Mouse (Mus musculus): ENCODE data around the gene Tmcc3.

Gene Tmcc3

DNA sequence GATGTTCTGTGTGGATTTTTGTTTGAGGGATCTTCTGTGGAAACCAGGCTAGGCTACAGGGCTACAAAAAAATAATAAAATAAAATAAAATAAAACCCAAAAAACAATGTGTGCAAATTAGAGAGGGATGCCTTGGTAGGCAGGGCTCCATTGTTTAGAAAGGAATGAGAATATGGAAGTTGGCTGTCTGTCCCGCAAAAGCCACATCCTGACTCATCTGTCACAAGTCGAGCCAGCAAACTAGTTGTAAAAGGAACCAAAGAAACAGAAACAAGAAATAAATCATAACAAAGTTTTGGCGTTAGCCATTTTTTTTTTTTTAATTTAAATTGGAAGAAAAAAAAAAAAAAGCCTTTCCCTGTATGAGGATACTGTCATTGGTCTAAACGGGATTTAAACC is 105.9 kb downstream of the Tmcc3 start:
- DNase-seq = no peak

DNA sequence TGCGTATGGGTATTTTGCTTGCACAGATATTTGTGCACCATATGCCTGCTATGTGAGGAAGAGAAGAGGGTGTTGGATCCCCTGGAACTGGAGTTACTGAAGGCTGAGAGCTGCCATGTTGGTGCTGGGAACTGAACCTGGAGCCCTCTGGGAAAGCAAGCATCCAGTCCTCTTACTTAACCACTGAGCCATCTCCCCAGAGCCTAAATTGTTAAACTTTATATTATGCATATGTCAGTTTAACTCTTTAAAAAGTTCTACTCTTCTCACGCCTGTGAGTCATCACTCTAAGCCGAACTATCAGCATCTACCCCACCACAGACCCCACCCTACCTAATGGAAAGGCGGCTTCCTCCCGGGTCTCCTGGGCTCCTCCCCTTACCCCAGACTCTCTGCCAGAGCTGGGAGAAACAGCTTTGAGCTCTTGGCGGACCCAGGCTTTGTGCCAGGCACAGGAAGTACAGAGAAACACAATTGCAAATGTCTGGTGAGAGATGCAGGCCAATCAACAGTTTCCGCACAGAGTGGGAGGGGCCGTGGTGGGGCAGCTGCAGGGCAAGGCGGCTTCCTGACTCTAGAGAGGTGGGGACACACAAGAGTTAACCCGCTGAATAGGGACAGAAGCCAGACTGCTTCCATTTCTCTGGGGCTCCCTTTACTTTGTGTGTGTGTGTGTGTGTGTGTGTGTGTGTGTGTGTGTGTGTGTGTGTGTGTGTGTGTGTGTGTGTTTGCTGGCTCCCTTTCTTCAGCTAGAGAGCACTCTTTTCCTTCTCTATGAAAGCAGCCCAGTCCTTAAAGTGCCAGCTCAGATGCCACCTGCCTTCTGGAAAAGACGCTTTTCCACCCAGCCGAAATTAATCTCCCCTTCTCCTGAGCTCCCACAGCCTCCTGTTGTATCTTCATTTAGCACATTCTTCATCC is 114.5 kb downstream of the Tmcc3 start:
- peak; percentile 57 to 76 for DNase-seq

DNA sequence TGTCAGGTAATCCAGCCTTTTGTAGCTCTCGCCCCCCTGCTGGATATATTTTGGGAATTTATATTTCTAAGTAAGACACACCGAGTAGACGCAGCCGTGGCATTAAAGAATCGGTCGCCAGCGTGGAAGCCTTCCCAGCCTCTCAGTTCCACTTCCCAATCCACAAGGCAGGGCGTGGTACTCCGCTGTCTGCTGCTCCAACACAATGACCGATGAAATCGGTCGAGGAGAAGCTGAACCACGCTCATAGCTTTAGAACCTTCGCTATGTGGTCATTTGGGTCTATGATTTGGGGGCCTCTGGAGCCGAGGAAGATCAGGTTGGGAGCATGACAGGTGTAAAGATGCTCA is 115.1 kb downstream of the Tmcc3 start:
- DNase-seq = no peak

DNA sequence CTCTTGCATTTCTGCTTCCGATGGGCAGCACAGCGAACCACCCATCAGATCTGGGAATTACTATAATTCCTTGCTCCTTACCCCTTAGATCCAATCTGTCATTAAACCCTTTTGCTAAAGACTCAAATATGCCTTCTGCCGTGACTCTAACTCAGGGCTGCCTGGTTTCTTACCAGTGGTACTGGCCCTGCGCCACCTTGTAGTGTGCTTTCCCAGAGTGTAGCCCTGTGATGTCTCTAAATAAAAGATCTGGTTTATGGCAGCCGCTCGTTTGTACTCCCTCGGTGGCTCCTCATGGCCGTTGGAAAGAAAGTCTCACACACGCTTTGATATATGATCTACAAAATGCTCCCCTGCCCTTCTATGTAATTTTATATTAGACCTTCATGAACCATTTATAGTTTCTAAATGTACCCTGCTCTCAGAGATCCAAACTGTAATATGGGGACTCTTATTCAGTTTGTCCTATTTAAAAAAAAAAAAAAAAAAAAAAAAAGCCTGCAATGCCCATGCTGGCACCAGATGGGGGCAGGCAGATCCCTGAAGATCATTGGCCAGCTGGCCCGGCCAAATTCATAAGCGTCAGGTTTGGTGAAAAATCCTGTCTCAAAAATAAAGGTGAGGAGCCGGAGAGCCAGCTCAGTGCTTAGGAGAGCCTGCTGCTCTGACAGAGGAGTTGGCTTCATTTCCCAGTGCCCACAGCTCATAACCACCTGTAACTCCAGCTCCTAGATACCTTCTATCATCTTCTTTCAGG is 116.6 kb downstream of the Tmcc3 start:
- DNase-seq = peak; percentile 68 to 76

DNA sequence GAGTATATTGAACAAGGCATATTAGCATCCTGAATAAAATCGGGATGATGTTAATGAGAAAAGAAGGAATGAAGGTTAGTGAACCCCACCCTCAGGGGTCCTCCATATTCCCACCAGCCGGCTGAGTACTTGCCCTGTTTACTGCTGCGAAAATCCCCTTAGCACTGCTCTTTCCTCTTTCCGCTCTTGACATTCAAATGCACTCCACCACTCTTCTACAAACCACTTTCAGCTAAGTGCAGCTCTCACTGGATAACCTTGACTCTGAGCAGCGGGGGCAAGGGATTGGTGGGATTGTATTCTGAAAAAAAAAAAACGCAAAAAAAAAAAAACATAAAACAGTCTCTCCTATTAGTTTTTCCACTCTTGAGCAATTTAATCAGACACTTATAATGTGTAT is 118.8 kb downstream of the Tmcc3 start:
- no peak for DNase-seq

DNA sequence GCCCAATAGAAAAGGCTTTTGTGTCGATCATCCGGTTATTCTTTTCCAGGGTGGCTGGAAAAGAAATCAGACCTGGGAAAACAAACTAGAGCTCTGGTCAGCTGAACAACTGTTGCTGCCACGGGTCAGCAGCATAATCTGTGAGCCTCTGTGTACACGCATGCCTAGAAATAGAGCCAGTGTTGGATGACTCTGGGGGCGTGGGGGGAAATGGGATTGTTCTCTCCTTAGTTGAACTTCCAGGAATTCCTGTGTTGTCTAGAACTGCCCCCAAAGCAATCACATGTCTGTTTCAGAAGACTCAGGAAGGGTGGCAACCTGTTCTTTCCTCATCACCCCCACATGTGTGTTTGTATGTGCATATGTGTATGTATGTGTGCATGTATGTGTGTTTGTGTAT is 121.2 kb downstream of the Tmcc3 start:
- no peak for DNase-seq

DNA sequence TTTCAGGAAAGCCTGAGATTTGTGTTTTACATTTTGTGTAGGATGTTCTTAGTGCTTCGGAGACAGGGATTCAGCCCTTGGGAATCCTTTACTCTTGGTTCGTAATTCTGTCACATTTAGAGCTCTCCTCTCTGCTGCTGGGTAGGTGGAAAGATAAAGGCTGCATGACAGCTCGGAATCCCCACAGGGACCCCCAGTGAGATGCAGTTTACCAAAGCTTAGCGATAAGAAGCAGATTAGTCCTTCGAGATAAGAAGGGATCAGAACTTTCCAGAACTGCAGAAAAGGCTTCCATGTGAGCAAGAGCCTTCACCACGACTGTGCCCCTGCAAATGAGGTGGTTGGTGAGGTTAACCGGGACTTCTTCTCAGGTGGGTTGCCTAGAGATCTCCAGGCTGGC is 122.2 kb downstream of the Tmcc3 start:
- no peak for DNase-seq

DNA sequence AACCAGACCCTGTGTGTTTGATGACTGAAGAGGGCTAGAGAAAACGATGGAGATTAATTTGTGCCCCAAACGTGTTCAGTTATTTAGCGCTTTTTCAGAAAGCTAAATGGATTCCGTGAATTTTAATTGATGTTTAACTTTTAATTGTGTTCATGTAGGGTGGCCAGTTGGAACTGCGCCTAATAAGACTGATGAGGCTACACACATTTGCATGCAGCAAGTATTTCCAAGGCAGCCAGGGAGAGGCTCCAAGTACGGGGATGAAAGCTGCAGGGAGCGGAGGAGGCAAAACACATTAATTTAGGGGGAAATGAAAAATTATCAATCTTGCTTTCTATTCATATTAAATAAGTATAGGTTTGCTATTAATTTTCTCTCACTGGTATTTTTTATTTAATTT is 131.0 kb downstream of the Tmcc3 start:
- peak in 1 of 2 experiments; percentile 15 for DNase-seq

DNA sequence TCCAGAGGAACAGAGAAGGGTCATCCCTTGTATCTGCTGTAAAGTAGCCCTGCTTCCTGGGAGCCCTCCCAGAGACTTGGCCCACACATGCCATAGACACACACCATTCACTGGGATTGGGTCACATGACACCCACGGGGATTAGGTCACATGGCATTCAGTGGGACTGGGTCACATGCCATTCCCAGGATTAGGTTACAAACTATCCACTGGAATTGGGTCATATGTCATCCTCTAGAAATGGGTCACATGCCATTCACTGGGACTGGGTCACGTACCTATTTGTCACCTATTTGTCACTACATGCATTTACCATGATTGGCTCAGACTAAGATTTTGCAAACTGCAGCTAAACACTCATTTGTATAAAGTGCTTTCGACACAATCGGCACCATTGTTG is 131.7 kb downstream of the Tmcc3 start:
- DNase-seq = no peak

DNA sequence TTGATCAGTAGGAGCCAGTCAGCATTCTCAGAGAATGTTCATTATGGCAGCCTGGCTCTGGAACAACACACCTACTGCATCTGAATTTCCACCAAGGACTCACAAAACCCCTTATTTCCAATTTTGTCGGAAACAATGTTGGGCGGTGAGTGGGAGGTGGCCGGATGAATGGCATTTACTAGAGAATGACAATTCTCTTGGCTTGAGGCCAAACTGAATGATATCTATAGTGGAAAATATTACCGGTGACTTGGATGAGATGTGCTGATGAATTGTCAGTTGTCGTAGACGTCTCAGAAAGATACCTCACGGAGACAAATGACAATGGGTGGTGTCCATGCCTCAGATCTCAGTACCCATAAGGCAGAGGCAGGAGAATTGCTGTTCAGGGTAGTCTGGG is 133.4 kb downstream of the Tmcc3 start:
- no peak for DNase-seq

DNA sequence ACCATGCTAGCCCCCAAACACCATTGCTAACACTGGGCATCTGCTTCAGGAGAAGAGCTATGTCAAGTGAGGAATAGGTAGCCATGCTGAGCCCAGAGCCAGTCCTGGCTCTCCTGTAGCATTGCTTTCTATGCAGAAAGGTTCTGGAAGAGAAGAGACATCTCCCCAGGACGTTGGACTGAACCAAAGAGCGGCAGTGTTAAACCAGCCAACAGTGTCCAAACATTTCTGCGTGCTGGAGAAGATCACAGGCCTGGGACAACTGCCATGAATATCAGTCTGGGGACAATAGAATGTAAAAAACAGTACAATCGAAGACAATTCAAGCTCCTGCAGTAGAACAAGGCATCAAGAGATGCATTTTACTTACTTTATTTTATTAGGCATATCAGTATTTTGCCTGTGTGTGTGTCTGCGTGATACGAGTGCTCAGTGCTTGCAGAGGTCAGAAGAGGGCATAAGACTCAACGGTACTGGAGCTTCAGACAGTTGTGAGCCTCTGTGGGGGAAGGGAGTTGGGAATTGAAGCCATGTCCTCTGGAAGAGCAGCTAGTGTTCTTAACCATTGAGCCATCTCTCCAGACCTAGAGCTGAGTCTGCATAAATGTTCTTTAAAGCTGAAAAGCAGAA is 134.7 kb downstream of the Tmcc3 start:
- peak; percentile 55 to 75 for DNase-seq

DNA sequence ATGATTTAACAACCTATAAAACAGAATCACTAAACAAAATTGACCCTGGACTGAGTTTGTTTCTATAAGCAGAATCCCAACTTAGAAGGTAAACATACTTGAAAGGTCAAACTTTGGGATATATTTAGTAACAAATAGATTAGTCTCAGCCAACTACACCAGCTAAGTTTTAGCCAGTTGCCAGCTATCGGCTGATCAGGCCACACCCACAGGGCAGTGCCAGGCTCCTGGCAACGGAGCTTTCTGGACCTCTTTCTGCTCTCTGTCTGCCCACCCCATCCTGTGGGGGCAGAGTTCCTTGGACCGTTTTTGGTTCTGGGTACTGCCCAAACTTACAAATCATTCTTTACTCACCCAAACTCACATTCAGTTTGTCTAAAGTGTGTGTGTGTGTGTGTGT is 137.9 kb downstream of the Tmcc3 start:
- peak; percentile 19 to 24 for DNase-seq

DNA sequence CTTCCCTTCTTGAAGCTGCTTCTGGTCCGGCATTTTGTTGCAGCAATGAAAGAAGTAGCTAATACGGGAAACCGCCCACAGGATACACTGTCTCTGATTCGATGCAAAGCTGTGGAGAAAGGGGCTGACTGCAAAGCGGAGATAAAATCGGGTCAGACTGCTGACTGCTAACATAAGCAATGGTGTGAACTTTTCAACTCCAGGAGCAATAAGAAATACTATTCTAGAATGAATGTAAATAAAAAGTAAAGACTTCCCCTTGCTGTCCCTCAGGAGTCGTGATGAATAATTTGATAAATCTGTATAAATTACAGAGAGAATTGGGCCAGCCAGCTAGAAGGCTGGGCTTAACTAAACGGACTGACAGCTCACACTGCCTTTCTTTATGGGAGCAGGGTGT is 139.0 kb downstream of the Tmcc3 start:
- no peak for DNase-seq

DNA sequence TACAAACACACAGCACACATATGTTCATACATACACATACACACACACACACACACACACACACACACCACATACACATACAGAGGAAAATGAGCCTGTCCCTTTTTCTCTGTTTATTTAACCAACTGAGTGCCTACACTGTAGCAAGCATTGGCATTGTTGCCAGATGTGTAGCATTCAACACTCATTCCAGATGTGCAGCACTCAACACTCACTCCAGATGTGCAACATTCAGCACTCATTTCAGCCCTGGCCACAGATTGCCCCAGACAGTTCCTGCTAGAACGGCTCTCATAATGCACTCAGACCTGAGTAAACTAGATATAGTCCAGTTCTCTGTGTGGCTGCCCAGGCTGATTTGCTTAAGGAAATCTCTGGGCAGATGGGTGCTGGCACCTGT is 145.7 kb downstream of the Tmcc3 start:
- DNase-seq = no peak

DNA sequence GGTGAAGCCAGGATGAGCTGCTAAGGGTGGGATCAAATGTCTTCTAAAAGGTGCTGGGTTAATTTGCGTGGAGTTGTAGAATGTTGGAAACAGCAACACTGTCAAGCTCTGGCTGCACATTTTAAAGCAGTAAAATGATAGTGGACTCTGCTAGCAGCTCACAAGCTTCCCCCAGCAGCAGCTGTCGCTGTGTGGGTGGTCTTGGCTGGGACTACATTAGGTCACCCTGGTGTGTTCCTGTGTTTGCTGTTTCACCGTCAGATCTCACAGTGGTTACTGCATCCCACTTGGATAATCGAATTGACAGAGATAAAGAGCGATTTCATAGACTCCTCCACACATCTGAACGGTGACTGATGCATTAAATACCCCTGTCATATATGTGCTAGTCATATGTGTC is 146.9 kb downstream of the Tmcc3 start:
- DNase-seq = peak in 1 of 2 experiments; percentile 23

DNA sequence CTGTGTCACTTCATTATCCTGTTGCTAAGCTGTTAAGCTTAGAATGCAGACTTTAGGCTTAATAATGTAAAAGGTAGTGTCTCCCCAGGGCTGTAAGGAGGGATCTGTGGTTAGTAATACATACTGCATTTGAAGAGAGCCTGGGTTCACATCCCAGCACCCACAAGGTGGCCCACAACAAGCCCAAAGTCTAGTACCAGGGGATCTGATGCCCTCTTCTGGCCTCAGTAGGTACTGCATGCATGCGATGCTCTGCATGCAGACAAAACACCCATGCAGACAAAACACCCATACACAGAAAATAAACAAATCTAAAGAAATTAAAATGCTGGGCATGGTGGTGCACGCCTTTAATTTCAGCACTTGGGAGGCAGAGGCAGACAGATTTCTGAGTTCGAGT is 149.6 kb downstream of the Tmcc3 start:
- DNase-seq = peak in 1 of 2 experiments; percentile 48

DNA sequence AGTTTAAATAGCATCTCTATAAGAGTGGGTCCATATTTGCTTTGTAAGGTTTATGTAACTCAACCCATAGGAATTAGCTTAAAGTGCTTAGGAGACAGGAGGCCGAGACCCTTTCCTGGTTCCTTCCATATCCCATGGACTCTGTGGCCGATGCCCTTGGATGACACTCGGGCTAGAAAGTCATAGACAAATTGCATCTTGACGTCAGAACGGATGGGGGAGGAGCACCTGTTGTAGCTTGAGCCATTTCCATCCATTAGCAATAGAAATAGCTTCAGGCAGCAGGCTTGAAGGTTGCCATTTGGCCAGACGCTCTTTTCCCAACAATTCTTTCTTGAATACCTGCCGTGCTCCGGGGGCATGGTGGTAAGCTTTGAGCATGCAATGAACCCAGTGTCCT is 150.1 kb downstream of the Tmcc3 start:
- DNase-seq = no peak

DNA sequence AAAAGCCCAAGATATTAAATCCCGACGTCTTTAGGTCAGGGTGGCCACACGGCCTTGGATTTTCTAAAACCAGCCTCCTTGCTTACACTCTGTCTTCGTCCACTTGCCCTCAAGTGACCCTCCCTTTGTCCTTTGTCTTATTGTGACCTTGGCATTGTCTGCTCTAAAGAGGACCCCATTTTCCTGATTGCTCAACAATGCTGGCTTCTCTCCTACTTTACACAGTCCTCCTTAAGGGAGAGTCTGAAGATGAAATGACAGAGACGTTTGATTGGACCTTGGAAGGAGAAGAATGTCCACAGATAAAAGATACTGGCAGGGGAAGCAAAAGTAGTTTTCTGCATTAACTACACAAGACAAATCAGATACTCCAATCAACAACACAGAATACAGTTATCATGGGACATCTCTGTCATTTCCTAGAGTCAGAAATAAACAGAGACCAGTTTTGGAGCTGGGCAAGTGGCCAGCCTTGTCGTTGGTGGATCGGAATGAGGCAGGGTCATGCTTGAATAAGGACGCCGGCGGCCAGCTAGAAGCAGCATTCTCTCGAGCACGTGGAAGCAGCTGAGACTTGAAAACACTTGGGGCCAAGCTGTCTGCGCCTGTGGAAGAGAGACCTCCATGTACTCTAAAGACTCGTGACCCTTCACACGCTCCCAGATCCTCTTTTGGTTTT is 150.8 kb downstream of the Tmcc3 start:
- DNase-seq = peak in 1 of 2 experiments; percentile 54

DNA sequence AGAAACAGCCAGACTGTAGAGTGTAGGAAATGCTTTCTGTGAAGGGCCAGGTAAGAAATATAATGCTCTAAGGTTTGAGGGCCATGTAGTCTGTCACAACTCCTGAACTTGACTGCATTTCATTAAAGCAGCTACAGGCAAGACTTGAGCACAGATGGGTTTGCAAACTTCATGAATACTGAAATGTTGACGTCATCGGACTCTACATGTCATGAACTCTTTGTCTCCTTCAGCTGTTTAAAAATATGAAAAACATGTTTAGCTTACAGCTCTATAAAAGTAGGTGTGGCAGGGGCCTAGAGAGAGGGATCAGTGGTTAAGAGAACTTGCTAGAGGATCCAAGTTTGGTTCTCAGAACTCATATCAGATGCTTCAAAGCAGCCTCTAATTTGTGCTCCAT is 151.7 kb downstream of the Tmcc3 start:
- no peak for DNase-seq

DNA sequence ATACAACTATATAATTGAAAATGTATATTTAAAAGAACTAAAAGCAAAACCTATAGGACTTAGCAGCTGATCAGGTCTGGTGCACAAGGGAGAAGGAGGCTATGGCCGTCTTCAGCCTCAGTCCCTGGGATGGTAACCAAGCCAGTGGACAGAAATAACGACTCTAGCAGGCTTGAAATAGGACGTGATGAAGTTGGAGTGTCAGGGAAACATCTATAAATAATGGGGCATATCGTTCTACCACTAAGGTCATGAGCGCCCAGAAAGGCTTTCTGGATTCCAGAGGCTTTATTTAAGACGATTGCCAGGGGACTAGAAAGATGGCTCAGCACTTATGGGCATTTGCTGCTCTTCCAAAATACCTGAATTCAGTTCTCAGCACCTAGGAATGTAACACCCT is 153.9 kb downstream of the Tmcc3 start:
- DNase-seq = no peak

DNA sequence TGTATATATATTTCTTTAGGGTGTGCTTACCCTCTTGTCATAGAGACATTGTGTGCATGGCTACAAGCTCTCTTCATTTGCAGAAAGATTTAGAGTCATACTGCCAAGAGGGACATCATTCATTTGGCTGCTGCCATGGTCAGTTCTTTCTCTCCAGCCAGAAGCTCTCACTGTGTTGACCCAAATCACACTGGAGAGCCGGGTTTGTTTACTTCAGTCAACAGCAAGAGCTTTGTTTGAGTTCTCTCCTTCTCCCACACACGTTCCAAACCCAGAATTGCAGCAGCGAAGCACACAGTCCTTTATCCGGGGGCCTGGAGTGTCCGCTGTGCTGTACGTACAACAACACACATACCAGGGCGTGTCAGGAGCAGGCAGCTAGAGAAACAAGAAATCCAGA is 154.6 kb downstream of the Tmcc3 start:
- DNase-seq = peak; percentile 30 to 33

DNA sequence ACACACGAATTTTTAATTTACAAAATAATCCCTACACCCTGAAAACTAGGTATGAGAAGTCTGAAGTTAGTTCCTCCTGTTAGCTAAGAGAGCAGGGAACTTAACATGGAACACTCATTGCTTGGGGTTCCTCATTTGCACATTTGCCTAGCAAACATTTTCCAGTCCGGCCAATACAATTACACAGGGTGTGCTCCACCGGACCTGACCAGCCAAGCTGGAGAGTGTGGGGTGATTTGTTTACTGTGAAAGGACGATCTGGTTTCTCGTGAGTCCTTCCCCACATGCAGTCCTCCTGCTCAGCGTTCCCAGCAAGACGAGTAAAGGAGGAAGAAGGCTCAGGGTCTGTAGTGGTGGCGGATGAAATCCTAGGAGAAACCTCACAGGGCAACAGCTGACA is 159.7 kb downstream of the Tmcc3 start:
- no peak for DNase-seq

DNA sequence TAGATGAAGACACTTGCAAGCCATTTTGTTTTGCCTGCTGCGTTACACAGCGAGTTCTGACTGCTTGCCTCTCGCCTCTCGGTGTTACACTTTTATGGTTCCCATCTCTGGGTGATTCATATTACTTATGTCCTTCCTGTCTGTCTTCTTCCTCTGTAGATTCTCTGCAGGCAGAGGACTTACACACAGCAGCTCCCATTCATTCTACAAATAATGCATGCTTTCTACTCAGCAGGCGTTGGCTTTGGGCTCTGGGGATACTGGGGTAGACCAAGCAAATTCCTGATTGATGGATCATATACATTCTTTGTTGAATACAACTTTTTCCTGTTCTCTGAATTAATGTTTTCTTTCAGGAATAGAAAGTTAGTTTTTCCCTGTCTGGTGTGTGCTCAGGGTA is 161.8 kb downstream of the Tmcc3 start:
- DNase-seq = no peak
